Comparison of ENCODE assay signal across 8 mouse cellular contexts in genomic region chrX:95956497-95957293, GRCm38 (mm10). TPM values are rescaled to one million over a fixed set of nuclear protein-coding genes. Genes with fewer than 3 reads are reported as not detected.
DNase-seq lines count a peak whose midpoint lies in the region; ATAC-seq and TF ChIP-seq lines count a peak whose summit lies in the region.

Gene Las1l, minus strand, starts transcription at chrX:95956962.

- H3K4me2 ChIP-seq in embryonic facial prominence, embryonic 14.5 days (ENCODE audit: low read depth, low read length), result peak within 1 kb of the TSS; percentile 61
- peak within 1 kb of the TSS; percentile 66 for H3K4me2 ChIP-seq in limb, embryonic 13.5 days (replicated peaks)
- peak within 1 kb of the TSS; percentile 65 for H3K4me2 ChIP-seq in midbrain, embryonic 16.5 days (ENCODE audit: low read length)

- peak; percentile 96 for DNase-seq in 3T3-L1 (ENCODE audit: low read depth, low spot score)
- DNase-seq in adrenal gland, postnatal 4 days (ENCODE audit: low spot score in 2 of 2), result peak; percentile 35 to 67
- DNase-seq in embryonic facial prominence, embryonic 14.5 days (ENCODE audit: low spot score), result peak; percentile 96
- DNase-seq in heart, adult 2 months, result peak; percentile 86 to 92
- DNase-seq in kidney, adult 8-10 months, result peak; percentile 93 to 94
- DNase-seq in spleen, postnatal 10 days (ENCODE audit: low spot score in 2 of 2), result peak; percentile 62 to 88

- 28% methylated on average over 39 of the region's 42 CpGs for WGBS in embryonic facial prominence, embryonic 14.5 days
- WGBS in heart, adult 2 months, result 16% methylated on average over 41 of the region's 42 CpGs
- WGBS in limb, embryonic 13.5 days, result 15% methylated on average over 42 of the region's 42 CpGs
- WGBS in midbrain, embryonic 16.5 days, result 27% methylated on average over 42 of the region's 42 CpGs

- H3K27ac ChIP-seq in embryonic facial prominence, embryonic 14.5 days (replicated peaks; ENCODE audit: low read depth, low read length), result peak within 1 kb of the TSS; percentile 33
- peak within 1 kb of the TSS; percentile 70 for H3K27ac ChIP-seq in heart, adult 2 months
- no peak within 1 kb of the TSS for H3K27ac ChIP-seq in limb, embryonic 13.5 days
- peak within 1 kb of the TSS; percentile 58 for H3K27ac ChIP-seq in midbrain, embryonic 16.5 days (ENCODE audit: low read length)

- peak; percentile 98 for TF ChIP-seq POLR2A in heart, adult 2 months (IDR thresholded peaks at IDR 0.05; ENCODE audit: insufficient read depth, low read depth, low read length)

- H3K9ac ChIP-seq in embryonic facial prominence, embryonic 14.5 days (ENCODE audit: low read depth, low read length), result peak within 1 kb of the TSS; percentile 66
- H3K9ac ChIP-seq in heart, adult 2 months (ENCODE audit: low read depth, low read length), result peak within 1 kb of the TSS; percentile 89
- peak within 1 kb of the TSS; percentile 66 for H3K9ac ChIP-seq in limb, embryonic 13.5 days
- H3K9ac ChIP-seq in midbrain, embryonic 16.5 days (ENCODE audit: low read depth, low read length), result peak within 1 kb of the TSS; percentile 61

- H3K79me2 ChIP-seq in heart, adult 2 months (replicated peaks; ENCODE audit: control insufficient read depth, insufficient read depth, low read length), result no peaks in the 10 kb centered on the region

- H3K4me1 ChIP-seq in embryonic facial prominence, embryonic 14.5 days (ENCODE audit: control insufficient read depth, insufficient read depth, low read length), result no peaks in the 10 kb centered on the region
- H3K4me1 ChIP-seq in heart, adult 2 months (ENCODE audit: control insufficient read depth, insufficient read depth, low read length), result peaks cover 2% of the 10 kb centered on the region
- no peaks in the 10 kb centered on the region for H3K4me1 ChIP-seq in limb, embryonic 13.5 days
- H3K4me1 ChIP-seq in midbrain, embryonic 16.5 days (ENCODE audit: control insufficient read depth, insufficient read depth, low read length), result peaks cover 8% of the 10 kb centered on the region

- intact Hi-C loops in heart, adult 2 months (cut with DNase I), result loop anchor here (10.0 kb wide), 1 partner anchor 512 kb away; the partner anchor contains the start of gene Amer1

- peak; percentile 100 for ATAC-seq in embryonic facial prominence, embryonic 14.5 days (ENCODE audit: low read depth)
- peak; percentile 100 for ATAC-seq in limb, embryonic 13.5 days (ENCODE audit: low FRiP score, low read depth)
- ATAC-seq in midbrain, embryonic 16.5 days, result peak; percentile 100

- peak within 1 kb of the TSS; percentile 61 for H3K4me3 ChIP-seq in embryonic facial prominence, embryonic 14.5 days (ENCODE audit: low read depth, low read length)
- H3K4me3 ChIP-seq in heart, adult 2 months, result peak within 1 kb of the TSS; percentile 52
- H3K4me3 ChIP-seq in limb, embryonic 13.5 days, result peak within 1 kb of the TSS; percentile 58
- peak within 1 kb of the TSS; percentile 56 for H3K4me3 ChIP-seq in midbrain, embryonic 16.5 days (ENCODE audit: low read depth, low read length)

- TF ChIP-seq CTCF in heart, adult 2 months (IDR thresholded peaks at IDR 0.05), result peak; percentile 62

- TF ChIP-seq EP300 in heart, adult 2 months (IDR thresholded peaks at IDR 0.05; ENCODE audit: insufficient read depth, low read depth, low read length), result no peak; the same call in none of the 2 replicates

- no peaks in the 10 kb centered on the region for H3K9me3 ChIP-seq in embryonic facial prominence, embryonic 14.5 days (ENCODE audit: control insufficient read depth, low read length)
- H3K9me3 ChIP-seq in limb, embryonic 13.5 days, result no peaks in the 10 kb centered on the region
- H3K9me3 ChIP-seq in midbrain, embryonic 16.5 days (replicated peaks; ENCODE audit: control insufficient read depth, low read length, poor library complexity, severe bottlenecking), result no peaks in the 10 kb centered on the region

- no peaks in the 10 kb centered on the region for H3K36me3 ChIP-seq in embryonic facial prominence, embryonic 14.5 days (ENCODE audit: control insufficient read depth, insufficient read depth, low read length)
- H3K36me3 ChIP-seq in heart, adult 2 months (ENCODE audit: control insufficient read depth, insufficient read depth, low read length), result no peaks in the 10 kb centered on the region
- peaks cover 3% of the 10 kb centered on the region for H3K36me3 ChIP-seq in limb, embryonic 13.5 days
- H3K36me3 ChIP-seq in midbrain, embryonic 16.5 days (ENCODE audit: control insufficient read depth, insufficient read depth, low read length), result no peaks in the 10 kb centered on the region

- no peaks in the 10 kb centered on the region for H3K27me3 ChIP-seq in embryonic facial prominence, embryonic 14.5 days (replicated peaks; ENCODE audit: control insufficient read depth, insufficient read depth, low read length)
- H3K27me3 ChIP-seq in heart, adult 2 months (ENCODE audit: control insufficient read depth, insufficient read depth, low read length), result no peaks in the 10 kb centered on the region
- H3K27me3 ChIP-seq in limb, embryonic 13.5 days, result 0 out of 2 replicates have a peak, but pooled peaks cover 3% of the 10 kb centered on the region
- no peaks in the 10 kb centered on the region for H3K27me3 ChIP-seq in midbrain, embryonic 16.5 days (ENCODE audit: control insufficient read depth, insufficient read depth, low read depth, low read length)

RNA-seq across cellular contexts. Expression of gene Las1l, which starts in this region (rescaled TPM):
- 10 to 100 TPM; 53.3 to 57.3 TPM for total RNA-seq in adrenal gland, postnatal 4 days (2021)
- polyA plus RNA-seq in embryonic facial prominence, embryonic 14.5 days (2014; fragmentation: Nextera tagmentation; extraction: Ambion mirVana), result 31.3 and 38.9 TPM in 2 replicates
- 10 to 100 TPM; 34.5 to 40.3 TPM for total RNA-seq in heart, adult 2 months (2021)
- polyA plus RNA-seq in heart, adult 2 months (2012; rRNA removed), result 19.1 and 27.9 TPM in 2 replicates
- 58.1 and 61.9 TPM in 2 replicates for polyA plus RNA-seq in limb, embryonic 13.5 days (2015; fragmentation: Nextera tagmentation; extraction: Ambion mirVana)
- polyA plus RNA-seq in midbrain, embryonic 16.5 days (2015; fragmentation: Nextera tagmentation; extraction: Ambion mirVana), result 127 and 131 TPM in 2 replicates
